ENCODE assay signal across 8 mouse cellular contexts in the genomic region with DNA sequence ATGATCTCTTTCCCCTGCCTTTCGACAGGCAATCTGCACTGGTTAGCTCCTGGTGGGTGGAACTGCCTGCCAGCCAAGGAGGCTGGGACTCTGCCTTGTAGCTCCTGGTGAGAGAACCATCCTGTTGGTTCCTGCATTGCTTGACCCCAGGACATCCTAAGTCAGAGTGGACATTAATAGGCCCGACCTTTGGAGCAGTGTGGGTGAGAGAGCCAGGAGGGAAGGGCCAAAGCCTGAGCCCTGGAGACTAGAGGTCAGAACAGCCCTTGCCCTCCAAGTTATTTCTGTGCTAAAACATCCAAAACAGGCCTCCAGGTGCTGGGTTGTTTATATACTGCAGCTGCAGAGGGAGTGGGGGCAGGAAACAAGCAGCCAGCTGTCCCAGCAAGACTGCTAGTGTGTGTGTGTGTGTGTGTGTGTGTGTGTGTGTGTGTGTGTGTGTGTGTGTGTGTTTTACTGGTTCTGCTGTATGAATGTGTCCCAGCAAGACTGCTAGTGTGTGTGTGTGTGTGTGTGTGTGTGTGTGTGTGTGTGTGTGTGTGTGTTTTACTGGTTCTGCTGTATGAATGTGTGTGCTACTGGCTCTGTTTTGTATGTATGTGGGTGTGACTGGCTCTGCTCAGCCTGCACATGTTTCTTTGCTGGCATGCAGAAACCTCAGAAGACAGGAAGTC. TPM values are rescaled to one million over a fixed set of nuclear protein-coding genes. Genes with fewer than 3 reads are reported as not detected.
DNase-seq lines count a peak whose midpoint lies in the region; ATAC-seq lines count a peak whose summit lies in the region.

No protein-coding gene starts in this region.

- intact Hi-C loops in heart, postnatal 25 days (cut with DNase I), result no loop called here

- ATAC-seq in heart, embryonic 15.5 days (replicated peaks; ENCODE audit: insufficient number of reproducible peaks, insufficient read depth, low FRiP score, low read depth), result peak; percentile 34
- peak; percentile 85 for ATAC-seq in limb, embryonic 11.5 days (ENCODE audit: insufficient number of reproducible peaks, low FRiP score, low TSS enrichment, low read depth)

- DNase-seq in heart, adult 18-20 months, result peak; percentile 54 to 83
- no peak for DNase-seq in heart, postnatal 25 days (ENCODE audit: low spot score)
- peak; percentile 69 for DNase-seq in adrenal gland, postnatal 14 days
- peak; percentile 64 for DNase-seq in limb, embryonic 11.5 days (ENCODE audit: low spot score)
- peak; percentile 86 for DNase-seq in naive thymus-derived CD4-positive, alpha-beta T cell, adult 2 months (ENCODE audit: low read depth)
- no peak for DNase-seq in cerebellum, adult 9-10 months
- no peak for DNase-seq in layer of hippocampus, adult 18-20 months (ENCODE audit: low spot score in 2 of 2)

- peaks cover 17% of the 10 kb centered on the region for H3K4me1 ChIP-seq in heart, embryonic 15.5 days (replicated peaks)
- H3K4me1 ChIP-seq in limb, embryonic 11.5 days (ENCODE audit: control insufficient read depth, insufficient read depth, low read length), result peaks cover 11% of the 10 kb centered on the region

- no peak overlapping the region; the same call in 1 of the 2 replicates for H3K27ac ChIP-seq in heart, embryonic 15.5 days
- peak overlapping the region; percentile 88 for H3K27ac ChIP-seq in limb, embryonic 11.5 days (replicated peaks; ENCODE audit: low read depth, low read length)

- H3K4me3 ChIP-seq in heart, embryonic 15.5 days, result no peak overlapping the region
- H3K4me3 ChIP-seq in limb, embryonic 11.5 days (ENCODE audit: low read depth, low read length), result no peak overlapping the region

- no peaks in the 10 kb centered on the region for H3K36me3 ChIP-seq in heart, embryonic 15.5 days
- no peaks in the 10 kb centered on the region for H3K36me3 ChIP-seq in limb, embryonic 11.5 days (ENCODE audit: control insufficient read depth, insufficient read depth, low read length)

- H3K4me2 ChIP-seq in heart, embryonic 15.5 days, result no peak overlapping the region
- H3K4me2 ChIP-seq in limb, embryonic 11.5 days (ENCODE audit: low read depth, severe bottlenecking), result no peak overlapping the region

- H3K9me3 ChIP-seq in heart, embryonic 15.5 days (replicated peaks), result no peaks in the 10 kb centered on the region
- H3K9me3 ChIP-seq in limb, embryonic 11.5 days (ENCODE audit: control insufficient read depth, low read length), result no peaks in the 10 kb centered on the region

- no peaks in the 10 kb centered on the region for H3K27me3 ChIP-seq in heart, embryonic 15.5 days
- no peaks in the 10 kb centered on the region for H3K27me3 ChIP-seq in limb, embryonic 11.5 days (ENCODE audit: control insufficient read depth, insufficient read depth, low read length)

- WGBS in heart, embryonic 15.5 days, result 26% methylated on average over 2 of the region's 2 CpGs
- WGBS in limb, embryonic 11.5 days, result 12% methylated on average over 2 of the region's 2 CpGs

- H3K9ac ChIP-seq in heart, embryonic 15.5 days, result no peak overlapping the region
- no peak overlapping the region for H3K9ac ChIP-seq in limb, embryonic 11.5 days (ENCODE audit: low read length)

RNA-seq across cellular contexts. Expression of a gene that starts 6.1 kb away (rescaled TPM):
- total RNA-seq in heart, adult 18-20 months (2021), result 10 to 100 TPM; 35.1 to 46.8 TPM
- total RNA-seq in heart, postnatal 25 days (2021), result 10 to 100 TPM; 56.5 to 56.7 TPM
- 81.6 and 129 TPM in 2 replicates for total RNA-seq in adrenal gland, postnatal 14 days (2021)
- 19.7 and 24.7 TPM in 2 replicates for polyA plus RNA-seq in heart, embryonic 15.5 days (2015; fragmentation: Nextera tagmentation; extraction: Ambion mirVana)
- 37.5 and 39.1 TPM in 2 replicates for polyA plus RNA-seq in limb, embryonic 11.5 days (2014; fragmentation: Nextera tagmentation; extraction: Ambion mirVana)
- 100 to 1,000 TPM in 1 of 2 experiments, 10 to 100 TPM in 1; 92.0 to 100 TPM for total RNA-seq in layer of hippocampus, adult 18-20 months (2021)

RNA-seq across cellular contexts. Expression of a gene that starts 43.5 kb away (rescaled TPM):
- under 1 TPM; 0.15 to 0.33 TPM for total RNA-seq in heart, adult 18-20 months (2021)
- under 1 TPM; 0.20 to 0.39 TPM for total RNA-seq in heart, postnatal 25 days (2021)
- total RNA-seq in adrenal gland, postnatal 14 days (2021), result 1.7 and 2.2 TPM in 2 replicates
- 0.79 and 0.86 TPM in 2 replicates for polyA plus RNA-seq in heart, embryonic 15.5 days (2015; fragmentation: Nextera tagmentation; extraction: Ambion mirVana)
- polyA plus RNA-seq in limb, embryonic 11.5 days (2014; fragmentation: Nextera tagmentation; extraction: Ambion mirVana), result 2.3 and 3.4 TPM in 2 replicates
- 1 to 10 TPM; 1.9 to 2.1 TPM for total RNA-seq in layer of hippocampus, adult 18-20 months (2021)

Comparison
In these comparisons a context has a peak if more than half of its experiments do, and no peak if none do; other contexts are left out.
1. DNase-seq: peak in heart, adult 18-20 months (2 of 2), adrenal gland, postnatal 14 days (single experiment), limb, embryonic 11.5 days (single experiment) and naive thymus-derived CD4-positive, alpha-beta T cell, adult 2 months (single experiment); none in heart, postnatal 25 days (single experiment), cerebellum, adult 9-10 months (single experiment) and layer of hippocampus, adult 18-20 months (0 of 2).